Mouse (Mus musculus): ENCODE results near the gene Gm19402.
"Not testable (repeated sequence)": the region's sequence is repeated elsewhere in the genome, so short reads cannot be mapped to it uniquely, and the experiment has no call there.

DNA sequence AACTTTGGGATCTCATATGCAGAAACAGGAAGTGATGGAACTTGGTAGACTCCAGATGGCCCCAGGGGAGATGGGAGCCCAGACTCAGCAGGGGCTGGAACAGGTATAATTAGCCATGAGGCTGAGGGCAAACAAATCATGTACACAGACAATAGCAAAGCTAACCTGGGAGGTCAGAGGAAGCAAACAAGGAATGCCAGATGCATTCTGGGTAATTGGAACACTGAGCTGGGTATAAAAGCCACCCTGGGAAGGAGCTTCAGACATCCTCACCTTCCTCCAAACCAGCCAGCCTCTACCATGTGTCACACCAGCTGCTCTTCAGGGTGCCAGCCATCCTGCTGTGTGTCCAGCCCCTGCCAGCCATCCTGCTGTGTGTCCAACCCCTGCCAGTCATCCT lies 20.6 kb upstream of the Gm19402 start, which contains the start of gene Gm10024:
- TF ChIP-seq POLR2A (IDR thresholded peaks at IDR 0.05; ENCODE audit: control insufficient read depth, extremely low read depth, insufficient read depth, low read length, poor library complexity); CTCF (IDR thresholded peaks at IDR 0.05; ENCODE audit: borderline replicate concordance, control insufficient read depth, extremely low read depth, insufficient read depth, low read length, poor library complexity): not testable (repeated sequence)
